Mouse (Mus musculus): ENCODE data around the gene Alpk3. TPM values are rescaled to one million over a fixed set of nuclear protein-coding genes. Genes with fewer than 3 reads are reported as not detected.

Alpk3 gene
- polyA plus RNA-seq, 1 experiment from 2014 or later = 0.11 TPM

DNA sequence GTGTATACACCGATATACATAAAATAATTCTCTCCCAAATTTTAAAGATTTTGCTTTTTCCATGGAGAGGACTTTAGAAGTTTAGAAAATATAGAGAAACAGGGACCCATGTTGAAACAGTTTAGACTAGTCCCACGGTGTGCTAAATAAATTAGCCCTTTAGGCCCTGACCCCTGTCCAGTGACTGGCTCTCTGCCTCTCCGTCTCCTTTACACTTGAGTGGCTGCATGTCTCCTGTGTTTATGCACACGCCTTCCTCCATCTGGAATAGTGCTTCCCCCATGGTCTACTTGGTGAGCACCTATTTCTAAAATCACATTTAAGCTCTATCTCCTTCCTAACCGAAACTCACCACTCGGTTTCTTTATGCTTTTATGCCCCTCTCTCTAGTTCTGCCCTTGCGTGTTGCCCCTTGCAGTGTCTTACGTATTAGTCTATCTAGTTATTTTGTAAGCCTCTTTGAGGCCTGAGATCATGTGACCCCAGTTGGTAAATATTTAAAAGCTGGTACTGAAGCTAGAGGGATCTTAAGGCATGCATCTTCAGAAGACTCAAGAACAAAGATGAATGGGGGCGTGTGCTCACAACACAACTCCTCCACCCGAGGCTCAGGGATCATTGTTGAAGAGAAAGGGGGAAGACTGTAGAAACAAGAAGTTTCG, 1.6 kb upstream of the Alpk3 start:
- Histone ChIP-seq H3K4me2 (no peak overlapping the region), H3K9me3 (replicated peaks) (no peaks in the 10 kb centered on the region), H3K27ac (no peak overlapping the region), H3K4me1 (peaks cover 36% of the 10 kb centered on the region), H3K9ac (no peak overlapping the region), H3K36me3 (no peaks in the 10 kb centered on the region), H3K4me3 (no peak overlapping the region), H3K27me3 (replicated peaks) (no peaks in the 10 kb centered on the region)
- 75% methylated on average over 11 of the region's 11 CpGs for WGBS (ENCODE audit: insufficient replicate concordance)
- ATAC-seq = no peak

DNA sequence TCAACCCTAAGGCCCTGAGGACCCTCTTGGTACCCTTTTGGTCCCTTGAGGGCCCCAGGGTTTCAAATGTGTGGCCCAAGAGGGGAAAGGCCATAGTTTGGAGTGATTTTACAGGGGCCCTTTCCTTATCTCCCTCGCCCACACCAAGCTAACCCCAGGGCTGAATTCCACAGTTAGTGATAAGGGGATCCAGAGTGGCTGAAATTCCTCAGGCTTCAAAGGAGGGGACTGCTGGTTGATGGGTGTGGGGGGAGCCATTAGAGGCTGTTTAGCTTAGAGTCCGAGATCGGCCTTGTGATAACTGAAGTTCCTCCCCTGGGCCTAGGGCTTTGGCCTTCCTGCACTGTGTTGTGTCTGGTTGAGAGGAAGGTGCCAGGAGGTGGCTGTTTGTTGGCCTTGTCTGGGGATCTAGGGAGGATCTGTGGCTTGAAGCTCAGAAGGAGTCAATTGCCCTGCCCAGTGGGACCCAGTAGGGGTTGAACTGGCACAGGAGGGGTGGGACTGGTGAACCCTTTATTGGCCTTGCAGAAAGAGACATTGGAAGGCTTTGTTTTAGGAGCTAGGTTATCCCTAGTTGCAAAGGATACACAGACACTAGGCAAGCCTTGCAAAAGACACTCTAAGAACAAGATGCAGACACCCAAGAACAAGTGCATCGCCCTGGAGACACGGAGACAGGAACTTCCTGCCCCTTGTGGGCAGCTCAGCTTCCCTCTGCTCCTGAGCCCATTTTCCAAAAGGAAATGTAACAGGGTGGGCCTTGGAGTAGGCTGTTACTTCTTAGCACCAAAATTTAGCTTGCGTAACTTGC, 706 bp downstream of the Alpk3 start:
- Histone ChIP-seq H3K36me3 (no peaks in the 10 kb centered on the region), H3K27me3 (replicated peaks) (0 out of 2 replicates have a peak, but pooled peaks cover 5% of the 10 kb centered on the region), H3K27ac (peak overlapping the region; percentile 72), H3K4me3 (peak overlapping the region; percentile 44), H3K9me3 (replicated peaks) (no peaks in the 10 kb centered on the region), H3K4me2 (peak overlapping the region; percentile 81), H3K9ac (peak overlapping the region; percentile 59), H3K4me1 (peaks cover 36% of the 10 kb centered on the region)
- 25% methylated on average over 6 of the region's 6 CpGs for WGBS (ENCODE audit: insufficient replicate concordance)
- peak; percentile 93 for ATAC-seq

DNA sequence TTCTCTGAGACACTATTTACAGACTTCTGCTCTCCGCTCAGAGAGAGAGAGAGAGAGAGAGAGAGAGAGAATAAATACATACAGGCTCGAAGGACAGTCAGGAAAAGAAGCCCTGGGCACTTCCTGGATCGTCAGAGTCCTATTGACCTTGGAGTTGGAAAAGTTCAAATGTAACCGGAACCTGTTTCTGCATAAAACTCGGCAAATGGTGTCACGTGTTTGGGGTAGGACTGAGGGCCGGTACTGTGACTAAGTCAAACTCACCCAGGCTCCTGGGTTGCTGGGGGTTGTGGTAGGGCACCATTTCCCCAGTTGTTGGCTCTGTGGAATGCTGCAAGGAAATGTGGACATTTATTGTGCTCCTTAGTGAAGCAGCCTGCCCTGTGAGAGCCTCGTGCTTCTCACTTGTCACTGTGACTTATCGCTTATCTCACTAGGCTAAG, 1.3 kb downstream of the Alpk3 start:
- ATAC-seq = no peak
- Histone ChIP-seq H3K4me2 (peak overlapping the region; percentile 81), H3K9me3 (replicated peaks) (no peaks in the 10 kb centered on the region), H3K36me3 (no peaks in the 10 kb centered on the region), H3K9ac (peak overlapping the region; percentile 59; the same call in 1 of the 2 replicates), H3K27ac (peak overlapping the region; percentile 72), H3K27me3 (replicated peaks) (0 out of 2 replicates have a peak, but pooled peaks cover 9% of the 10 kb centered on the region), H3K4me1 (peaks cover 36% of the 10 kb centered on the region), H3K4me3 (no peak overlapping the region)
- WGBS (ENCODE audit: insufficient replicate concordance) = 25% methylated on average over 9 of the region's 9 CpGs

DNA sequence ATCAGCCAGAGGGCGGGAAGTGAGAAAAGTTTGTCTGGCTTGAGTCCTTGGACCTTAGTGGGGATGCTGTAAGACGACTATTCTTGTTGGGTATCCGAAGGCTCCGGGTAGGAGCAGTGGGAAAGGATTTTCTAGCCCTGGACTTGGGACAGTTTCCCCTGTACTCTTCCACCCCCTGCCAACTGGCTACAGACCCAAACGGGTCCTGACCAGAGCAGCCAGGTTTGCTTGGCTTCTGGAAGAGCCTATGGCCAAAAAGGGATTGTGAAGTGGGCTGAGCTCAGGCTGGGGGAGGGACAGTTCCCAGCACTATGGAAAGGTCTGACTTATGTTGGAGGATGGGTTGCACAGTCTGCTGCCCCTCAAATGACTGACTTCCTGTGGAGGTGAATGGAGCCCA, 2.0 kb downstream of the Alpk3 start:
- Histone ChIP-seq H3K36me3 (no peaks in the 10 kb centered on the region), H3K4me2 (no peak overlapping the region), H3K9ac (no peak overlapping the region), H3K27ac (no peak overlapping the region), H3K4me1 (peaks cover 36% of the 10 kb centered on the region), H3K4me3 (no peak overlapping the region), H3K27me3 (replicated peaks) (0 out of 2 replicates have a peak, but pooled peaks cover 14% of the 10 kb centered on the region), H3K9me3 (replicated peaks) (no peaks in the 10 kb centered on the region)
- WGBS (ENCODE audit: insufficient replicate concordance) = 66% methylated on average over 5 of the region's 5 CpGs
- no peak for ATAC-seq

- no peak overlapping the region for H3K4me3 ChIP-seq
- no peak overlapping the region for H3K27ac ChIP-seq
- H3K36me3 ChIP-seq = no peaks in the 10 kb centered on the region
- no peaks in the 10 kb centered on the region for H3K9me3 ChIP-seq (replicated peaks)
- H3K9ac ChIP-seq = no peak overlapping the region
- peaks cover 36% of the 10 kb centered on the region for H3K4me1 ChIP-seq
- H3K4me2 ChIP-seq = no peak overlapping the region
- 0 out of 2 replicates have a peak, but pooled peaks cover 14% of the 10 kb centered on the region for H3K27me3 ChIP-seq (replicated peaks)
- no peak for ATAC-seq
- 53% methylated on average over 2 of the region's 2 CpGs for WGBS (ENCODE audit: insufficient replicate concordance)
These were observed 3.5 kb downstream of the Alpk3 start for GRCm38 (mm10) chr7:81060908-81061307.

GRCm38 (mm10) chr7:81061936-81062335, 4.5 kb downstream of the Alpk3 start:
- Histone ChIP-seq H3K4me3 (no peak overlapping the region), H3K27ac (no peak overlapping the region), H3K4me1 (peaks cover 36% of the 10 kb centered on the region), H3K4me2 (no peak overlapping the region), H3K27me3 (replicated peaks) (0 out of 2 replicates have a peak, but pooled peaks cover 14% of the 10 kb centered on the region), H3K9ac (no peak overlapping the region), H3K36me3 (no peaks in the 10 kb centered on the region), H3K9me3 (replicated peaks) (no peaks in the 10 kb centered on the region)
- WGBS (ENCODE audit: insufficient replicate concordance) = 71% methylated on average over 11 of the region's 11 CpGs
- ATAC-seq = no peak

DNA sequence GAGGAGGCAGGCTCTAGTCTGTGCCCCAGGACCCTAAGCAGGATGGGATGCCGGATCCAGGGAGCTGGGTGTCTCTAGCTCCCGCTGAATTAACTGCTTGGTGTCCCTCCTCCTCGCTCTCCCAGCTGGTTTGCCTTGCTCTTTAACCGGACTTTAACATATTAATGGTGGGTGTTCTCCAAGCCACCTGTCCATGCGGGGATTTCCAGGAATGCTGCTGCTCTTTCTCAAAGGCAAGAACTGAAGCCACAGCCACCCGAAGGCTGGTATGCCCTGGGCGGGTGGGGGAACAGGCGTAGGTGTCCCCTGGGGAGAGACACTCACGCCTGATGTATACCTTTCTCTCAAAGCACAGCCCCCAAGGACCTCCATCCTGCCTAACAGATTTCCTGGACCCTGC, 5.9 kb downstream of the Alpk3 start:
- no peak overlapping the region for H3K27ac ChIP-seq
- no peaks in the 10 kb centered on the region for H3K36me3 ChIP-seq
- no peaks in the 10 kb centered on the region for H3K9me3 ChIP-seq (replicated peaks)
- no peak overlapping the region for H3K4me3 ChIP-seq
- H3K4me2 ChIP-seq = no peak overlapping the region
- 0 out of 2 replicates have a peak, but pooled peaks cover 14% of the 10 kb centered on the region for H3K27me3 ChIP-seq (replicated peaks)
- no peak overlapping the region for H3K9ac ChIP-seq
- 68% methylated on average over 9 of the region's 9 CpGs for WGBS (ENCODE audit: insufficient replicate concordance)
- peaks cover 23% of the 10 kb centered on the region for H3K4me1 ChIP-seq
- no peak for ATAC-seq

GRCm38 (mm10) chr7:81066714-81067113, 9.3 kb downstream of the Alpk3 start:
- no peak for ATAC-seq
- 5% methylated on average over 6 of the region's 6 CpGs for WGBS (ENCODE audit: insufficient replicate concordance)
- Histone ChIP-seq H3K9me3 (replicated peaks) (no peaks in the 10 kb centered on the region), H3K27me3 (replicated peaks) (0 out of 2 replicates have a peak, but pooled peaks cover 14% of the 10 kb centered on the region), H3K4me1 (peaks cover 6% of the 10 kb centered on the region), H3K9ac (no peak overlapping the region), H3K27ac (no peak overlapping the region), H3K4me3 (no peak overlapping the region), H3K4me2 (no peak overlapping the region), H3K36me3 (no peaks in the 10 kb centered on the region)

GRCm38 (mm10) chr7:81072463-81072862, 15.1 kb downstream of the Alpk3 start:
- Histone ChIP-seq H3K27me3 (replicated peaks) (no peaks in the 10 kb centered on the region), H3K9ac (no peak overlapping the region), H3K36me3 (no peaks in the 10 kb centered on the region), H3K4me2 (no peak overlapping the region), H3K27ac (no peak overlapping the region), H3K9me3 (replicated peaks) (no peaks in the 10 kb centered on the region), H3K4me1 (peaks cover 18% of the 10 kb centered on the region), H3K4me3 (no peak overlapping the region)
- no peak for ATAC-seq
- 65% methylated on average over 5 of the region's 5 CpGs for WGBS (ENCODE audit: insufficient replicate concordance)

- WGBS (ENCODE audit: insufficient replicate concordance) = 63% methylated on average over 5 of the region's 5 CpGs
- Histone ChIP-seq H3K27ac (no peak overlapping the region), H3K9ac (no peak overlapping the region), H3K4me1 (peaks cover 18% of the 10 kb centered on the region), H3K27me3 (replicated peaks) (no peaks in the 10 kb centered on the region), H3K4me2 (no peak overlapping the region), H3K4me3 (no peak overlapping the region), H3K9me3 (replicated peaks) (no peaks in the 10 kb centered on the region), H3K36me3 (no peaks in the 10 kb centered on the region)
- ATAC-seq = no peak
These were observed 15.9 kb downstream of the Alpk3 start for GRCm38 (mm10) chr7:81073273-81073672.

- ATAC-seq = peak; percentile 57
- H3K9me3 ChIP-seq (replicated peaks) = no peaks in the 10 kb centered on the region
- H3K27ac ChIP-seq = peak overlapping the region; percentile 59
- no peak overlapping the region for H3K4me2 ChIP-seq
- no peaks in the 10 kb centered on the region; the same call in 1 of the 2 replicates for H3K27me3 ChIP-seq (replicated peaks)
- H3K4me1 ChIP-seq = peaks cover 18% of the 10 kb centered on the region
- 31% methylated on average over 9 of the region's 9 CpGs for WGBS (ENCODE audit: insufficient replicate concordance)
- no peak overlapping the region for H3K4me3 ChIP-seq
- H3K36me3 ChIP-seq = no peaks in the 10 kb centered on the region
- no peak overlapping the region for H3K9ac ChIP-seq
These were observed 17.1 kb downstream of the Alpk3 start for GRCm38 (mm10) chr7:81074546-81074945.

DNA sequence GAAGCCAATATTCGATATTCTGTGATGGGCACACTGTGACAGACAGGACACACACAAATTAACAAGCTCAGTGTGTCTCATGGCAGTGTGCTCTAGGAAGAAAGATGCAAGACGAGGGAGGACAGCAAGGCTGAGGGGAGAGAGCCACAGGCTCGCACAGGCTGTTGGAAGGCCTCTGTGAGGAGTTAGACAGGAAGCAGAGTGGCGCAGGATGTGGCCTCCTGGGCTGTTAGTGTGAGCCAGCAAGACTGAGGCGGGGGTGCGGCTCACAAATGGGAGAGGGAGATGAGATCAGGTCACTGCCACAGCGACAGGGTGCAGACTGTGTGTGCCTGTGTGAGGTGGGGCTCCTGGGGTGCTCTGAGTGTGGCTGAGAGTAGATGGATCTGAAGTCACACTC, 17.9 kb downstream of the Alpk3 start:
- Histone ChIP-seq H3K4me3 (no peak overlapping the region), H3K9ac (no peak overlapping the region)
- 15% methylated on average over 7 of the region's 7 CpGs for WGBS (ENCODE audit: insufficient replicate concordance)

More for the DNA sequence above, 17.9 kb downstream of the Alpk3 start:
- peak overlapping the region; percentile 59; the same call in 1 of the 2 replicates for H3K27ac ChIP-seq
- no peaks in the 10 kb centered on the region for H3K9me3 ChIP-seq (replicated peaks)
- no peaks in the 10 kb centered on the region for H3K36me3 ChIP-seq
- H3K4me2 ChIP-seq = no peak overlapping the region
- no peaks in the 10 kb centered on the region; the same call in 1 of the 2 replicates for H3K27me3 ChIP-seq (replicated peaks)
- H3K4me1 ChIP-seq = peaks cover 18% of the 10 kb centered on the region
- peak; percentile 41 for ATAC-seq

Data from liver, embryonic 12.5 days (tissue).